Mouse (Mus musculus) liver (tissue): ENCODE results near the gene Rogdi.

Experiments used
- DNase-seq: peaks from one replicate; pipeline ENCODE4 v3.0.0-alpha.2; 2020; ENCODE audit warnings: mixed read lengths

Rogdi gene

GRCm38 (mm10) chr16:4984717-4985116 is 28.6 kb downstream of the Rogdi start:
- DNase-seq, result no peak

- DNase-seq, result peak; percentile 41
Observed at GRCm38 (mm10) chr16:4979755-4980380, 33.5 kb downstream of the Rogdi start.

- no peak for DNase-seq
Observed at GRCm38 (mm10) chr16:4978275-4979051, 34.9 kb downstream of the Rogdi start.

- no peak for DNase-seq
Observed at GRCm38 (mm10) chr16:4976180-4976579, 37.2 kb downstream of the Rogdi start.

- DNase-seq, result no peak
Observed at GRCm38 (mm10) chr16:4974521-4974920, 38.8 kb downstream of the Rogdi start.

- no peak for DNase-seq
Observed at GRCm38 (mm10) chr16:4971626-4972025, 41.7 kb downstream of the Rogdi start.

- peak; percentile 16 for DNase-seq
Observed at GRCm38 (mm10) chr16:4969055-4969843, 44.1 kb downstream of the Rogdi start.

- no peak for DNase-seq
Observed at GRCm38 (mm10) chr16:4968426-4968825, 44.9 kb downstream of the Rogdi start.

- DNase-seq, result no peak
Observed at GRCm38 (mm10) chr16:4965392-4966129, 47.8 kb downstream of the Rogdi start.

- DNase-seq, result no peak
Observed at GRCm38 (mm10) chr16:4964731-4965391, 48.5 kb downstream of the Rogdi start.

- DNase-seq, result peak; percentile 93
Observed at GRCm38 (mm10) chr16:4963797-4964709, 49.3 kb downstream of the Rogdi start, which contains the start of gene Anks3. Gene Anks3, minus strand, starts transcription at chr16:4964205.

GRCm38 (mm10) chr16:4963346-4963745 is 50.0 kb downstream of the Rogdi start:
- DNase-seq, result no peak

- DNase-seq, result no peak
Observed at GRCm38 (mm10) chr16:4960260-4960659, 53.1 kb downstream of the Rogdi start.
